Mouse (Mus musculus) thymus, adult 18-20 months (tissue): Measurements from ENCODE around the gene F3.

Source experiments
- DNase-seq, 2 experiments: peaks; one replicate each; pipeline ENCODE4 v3.0.0; 2022; ENCODE audit warnings: mixed read lengths in 2 of 2

Gene F3

GRCm38 (mm10) chr3:121722971-121723844, at the start of gene F3:
TSS of gene F3 (plus strand) at chr3:121723537.
- DNase-seq = peak; percentile 35 to 36

- DNase-seq = no peak
Observed at GRCm38 (mm10) chr3:121678935-121679334, 44.4 kb upstream of the F3 start.

GRCm38 (mm10) chr3:121679443-121679842, 43.9 kb upstream of the F3 start:
- no peak for DNase-seq

- DNase-seq = no peak
Observed at GRCm38 (mm10) chr3:121680187-121680586, 43.1 kb upstream of the F3 start.

GRCm38 (mm10) chr3:121682439-121683411, 40.6 kb upstream of the F3 start:
- DNase-seq = no peak

- no peak for DNase-seq
Observed at GRCm38 (mm10) chr3:121684552-121684951, 38.8 kb upstream of the F3 start.

GRCm38 (mm10) chr3:121684963-121685362, 38.4 kb upstream of the F3 start:
- no peak for DNase-seq

GRCm38 (mm10) chr3:121685985-121686384, 37.4 kb upstream of the F3 start:
- no peak for DNase-seq

- no peak for DNase-seq
Observed at GRCm38 (mm10) chr3:121686408-121686911, 36.9 kb upstream of the F3 start.

GRCm38 (mm10) chr3:121687741-121688140, 35.6 kb upstream of the F3 start:
- DNase-seq = no peak

GRCm38 (mm10) chr3:121689029-121689428, 34.3 kb upstream of the F3 start:
- DNase-seq = no peak

GRCm38 (mm10) chr3:121689697-121690096, 33.6 kb upstream of the F3 start:
- DNase-seq = no peak

GRCm38 (mm10) chr3:121693001-121693730, 30.2 kb upstream of the F3 start:
- DNase-seq = no peak

GRCm38 (mm10) chr3:121693746-121694145, 29.6 kb upstream of the F3 start:
- DNase-seq = no peak

GRCm38 (mm10) chr3:121697169-121697568, 26.2 kb upstream of the F3 start:
- no peak for DNase-seq

GRCm38 (mm10) chr3:121699401-121699800, 23.9 kb upstream of the F3 start:
- no peak for DNase-seq

- no peak for DNase-seq
Observed at GRCm38 (mm10) chr3:121699849-121700248, 23.5 kb upstream of the F3 start.

GRCm38 (mm10) chr3:121700364-121700952, 22.9 kb upstream of the F3 start:
- no peak for DNase-seq

GRCm38 (mm10) chr3:121703155-121703879, 20.0 kb upstream of the F3 start:
- DNase-seq = no peak

- no peak for DNase-seq
Observed at GRCm38 (mm10) chr3:121703880-121704243, 19.5 kb upstream of the F3 start.

GRCm38 (mm10) chr3:121706087-121706486, 17.2 kb upstream of the F3 start:
- no peak for DNase-seq

GRCm38 (mm10) chr3:121707106-121707505, 16.2 kb upstream of the F3 start:
- DNase-seq = no peak
